In the genomic region with DNA sequence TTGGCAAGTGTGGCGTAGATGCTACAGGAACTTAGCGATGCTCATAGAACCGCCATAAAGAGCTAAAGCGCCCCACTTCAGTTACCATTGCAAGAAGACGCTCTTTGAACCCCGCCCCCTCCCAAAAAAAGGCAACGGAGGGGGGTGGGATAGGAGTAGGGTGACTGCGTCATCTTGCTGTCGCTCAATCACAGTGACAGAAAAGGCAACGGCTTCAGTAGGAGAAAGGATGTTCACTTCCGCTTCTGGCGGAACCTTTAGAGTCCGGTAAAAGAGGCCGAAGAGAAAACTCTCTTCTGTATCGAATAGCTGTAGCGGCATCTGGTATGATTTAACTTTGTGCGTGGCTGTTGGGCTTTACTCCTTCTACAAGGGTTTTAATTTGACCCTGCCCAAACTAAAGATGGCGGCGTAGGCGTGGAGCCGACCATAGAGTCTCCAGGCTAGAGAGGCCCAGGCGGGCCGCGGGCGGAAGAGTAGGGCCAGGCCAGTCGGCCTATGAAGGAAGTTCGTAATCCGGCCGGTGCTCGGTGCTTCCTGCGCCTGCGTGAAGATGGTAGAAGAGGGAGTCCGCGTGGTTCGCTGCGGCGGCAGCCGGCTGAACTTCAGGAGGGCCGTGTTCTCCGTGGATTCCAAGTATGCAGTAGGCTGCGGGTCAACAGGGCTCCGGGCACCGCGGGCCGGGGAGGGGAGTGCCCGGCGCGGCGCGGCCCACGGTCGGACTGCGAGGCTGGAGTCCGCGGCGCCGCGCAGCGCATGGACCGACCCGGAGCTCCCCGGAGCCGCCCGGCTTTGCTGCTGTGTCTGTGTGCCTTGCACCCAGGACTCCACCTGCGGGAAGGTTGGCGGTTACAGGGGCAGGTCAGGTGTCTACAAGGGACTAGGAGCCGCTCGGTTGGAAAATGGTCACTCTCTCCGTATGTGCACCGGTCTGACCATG, we compare ENCODE assay signal across 8 mouse cellular contexts. TPM values are rescaled to one million over a fixed set of nuclear protein-coding genes. Genes with fewer than 3 reads are reported as not detected.
A peak's percentile ranks its signal among the peaks of the same experiment; 100 is the strongest.
DNase-seq lines count a peak whose midpoint lies in the region; ATAC-seq lines count a peak whose summit lies in the region.

A gene (plus strand): TSS at position 198 of the 940 bp plus-strand sequence.

- peak; percentile 95 to 99 for DNase-seq in adrenal gland, adult (ENCODE audit: inconsistent age in 2 of 2, low spot score in 1 of 2)
- peak; percentile 95 for DNase-seq in embryo, embryonic 10.5 days (ENCODE audit: low spot score)
- DNase-seq in gastrocnemius, postnatal 14 days: peak; percentile 93
- DNase-seq in left cerebral cortex, postnatal 10 days (ENCODE audit: extremely low spot score in 1 of 2, low spot score in 2 of 2): peak; percentile 96
- DNase-seq in right cerebral cortex, postnatal 25 days: peak; percentile 95
- peak; percentile 91 to 93 for DNase-seq in urinary bladder, postnatal 4 days (ENCODE audit: low spot score in 2 of 2)

- intact Hi-C loops in gastrocnemius, postnatal 14 days (cut with DNase I; ENCODE audit: low total_unique reads): no loop called here
- intact Hi-C loops in left cerebral cortex, postnatal 10 days (cut with DNase I): no loop called here

- peak; percentile 94 for ATAC-seq in inflammation-experienced regulatory T-cells, adult 6 months
- peak; percentile 95 for ATAC-seq in megakaryocyte-erythroid progenitor cell, adult 5-6 weeks (replicated peaks; ENCODE audit: low FRiP score, low TSS enrichment, poor library complexity, severe bottlenecking)

RNA-seq across cellular contexts. Expression of the gene that starts here (rescaled TPM):
- total RNA-seq in gastrocnemius, postnatal 14 days (2021): 10 to 100 TPM; 17.5 to 20.8 TPM
- polyA plus RNA-seq in inflammation-experienced regulatory T-cells, adult 6 months (2017; shearing (Covaris generic)): 10 to 100 TPM; 30.5 to 61.8 (median 56.9) TPM
- total RNA-seq in left cerebral cortex, postnatal 10 days (2021): 10 to 100 TPM; 40.4 to 47.2 TPM
- 185 and 197 TPM in 2 replicates for total RNA-seq in megakaryocyte-erythroid progenitor cell, adult 5-6 weeks (2014; fragmentation: Nextera tagmentation)
- total RNA-seq in megakaryocyte-erythroid progenitor cell, adult 5-6 weeks (2017): 135 and 149 TPM in 2 replicates

Comparison
In these comparisons a context has a peak if more than half of its experiments do, and no peak if none do; other contexts are left out.
1. Peak in every context shown above with its lines: DNase-seq and ATAC-seq.